In genomic region chr8:104432656-104433055, GRCm38 (mm10) we compare ENCODE assay signal across 17 mouse cellular contexts.
"Had no signal": no experiment of that assay in that cellular context is flagged by ENCODE, and none has a peak within 500 bp of the region (broad histone marks: within the 10 kb centered on the region; RNA-seq: fewer than 3 reads in every experiment).

No protein-coding gene starts in this region.

- H3K27ac ChIP-seq: lung, embryonic 15.5 days; macrophage; midbrain, embryonic 13.5 days; midbrain, embryonic 15.5 days; neural tube, embryonic 12.5 days; stomach, embryonic 15.5 days; stomach, postnatal 0 days had no signal

- H3K9ac ChIP-seq: liver, postnatal 0 days; lung, embryonic 15.5 days; midbrain, embryonic 13.5 days; midbrain, embryonic 15.5 days; neural tube, embryonic 12.5 days; stomach, embryonic 15.5 days had no signal

- H3K27me3 ChIP-seq: lung, embryonic 15.5 days; megakaryocyte, embryonic 14.5 days; midbrain, embryonic 13.5 days; midbrain, embryonic 15.5 days; neural tube, embryonic 12.5 days; stomach, embryonic 15.5 days had no signal

- DNase-seq: liver, postnatal 0 days; lung, adult 2 months; lung, postnatal 14 days; lung, postnatal 36 days; right cerebral cortex, postnatal 14 days; thymus, adult 2 months; thymus, postnatal 25 days; thymus, postnatal 4 days had no signal

- H3K9me3 ChIP-seq: lung, embryonic 15.5 days; megakaryocyte, embryonic 14.5 days; midbrain, embryonic 13.5 days; midbrain, embryonic 15.5 days; neural tube, embryonic 12.5 days; stomach, embryonic 15.5 days had no signal

- ATAC-seq: liver, postnatal 0 days; lung, postnatal 0 days; midbrain, embryonic 13.5 days; midbrain, embryonic 15.5 days had no signal

- H3K4me3 ChIP-seq: lung, embryonic 15.5 days; megakaryocyte, embryonic 14.5 days; midbrain, embryonic 13.5 days; midbrain, embryonic 15.5 days; neural tube, embryonic 12.5 days; stomach, embryonic 15.5 days had no signal
